Mouse (Mus musculus): Measurements from ENCODE around the gene Prx. TPM values are rescaled to one million over a fixed set of nuclear protein-coding genes. Genes with fewer than 3 reads are reported as not detected.
"Not testable (repeated sequence)": the region's sequence is repeated elsewhere in the genome, so short reads cannot be mapped to it uniquely, and the experiment has no call there.

Gene Prx
- total RNA-seq, 2 experiments from 2014 or later, result 0.23 to 0.33 TPM

GRCm38 (mm10) chr7:27481627-27481969 is 17.5 kb upstream of the Prx start:
- DNase-seq (ENCODE audit: low spot score in 2 of 2), result peak; percentile 59 to 68

- DNase-seq (ENCODE audit: low spot score in 2 of 2), result no peak
These were observed 15.3 kb upstream of the Prx start for GRCm38 (mm10) chr7:27483860-27484259.

- no peak for DNase-seq (ENCODE audit: low spot score in 2 of 2)
These were observed 12.9 kb upstream of the Prx start for GRCm38 (mm10) chr7:27486102-27486769.

- peak; percentile 99 to 100 for DNase-seq (ENCODE audit: low spot score in 2 of 2)
These were observed 12.1 kb upstream of the Prx start, which contains the start of gene Sertad1 for GRCm38 (mm10) chr7:27486770-27487697. Gene Sertad1 (plus strand): TSS chr7:27486910.

- DNase-seq (ENCODE audit: low spot score in 2 of 2), result peak; percentile 69 to 77
These were observed 11.3 kb upstream of the Prx start for GRCm38 (mm10) chr7:27487740-27488268.

GRCm38 (mm10) chr7:27489270-27489869 is 9.8 kb upstream of the Prx start:
- DNase-seq (ENCODE audit: low spot score in 2 of 2), result no peak

GRCm38 (mm10) chr7:27490227-27490542 is 8.9 kb upstream of the Prx start:
- no peak for DNase-seq (ENCODE audit: low spot score in 2 of 2)

GRCm38 (mm10) chr7:27490543-27491329 is 8.4 kb upstream of the Prx start:
- peak; percentile 79 to 83 for DNase-seq (ENCODE audit: low spot score in 2 of 2)

- no peak for DNase-seq (ENCODE audit: low spot score in 2 of 2)
These were observed 7.3 kb upstream of the Prx start for GRCm38 (mm10) chr7:27491856-27492255.

GRCm38 (mm10) chr7:27493022-27493421 is 6.1 kb upstream of the Prx start:
- DNase-seq (ENCODE audit: low spot score in 2 of 2), result no peak

GRCm38 (mm10) chr7:27493450-27493849 is 5.7 kb upstream of the Prx start:
- DNase-seq (ENCODE audit: low spot score in 2 of 2), result no peak

GRCm38 (mm10) chr7:27494659-27495367 is 4.3 kb upstream of the Prx start:
- not testable (repeated sequence) for DNase-seq (ENCODE audit: low spot score in 2 of 2)

GRCm38 (mm10) chr7:27501620-27502019 is 2.5 kb downstream of the Prx start:
- DNase-seq (ENCODE audit: low spot score in 2 of 2), result no peak

GRCm38 (mm10) chr7:27506765-27507370 is 7.7 kb downstream of the Prx start:
- no peak for DNase-seq (ENCODE audit: low spot score in 2 of 2)

GRCm38 (mm10) chr7:27507711-27508647 is 8.9 kb downstream of the Prx start:
- DNase-seq (ENCODE audit: low spot score in 2 of 2), result peak; percentile 88 to 90

GRCm38 (mm10) chr7:27508648-27509005 is 9.5 kb downstream of the Prx start:
- DNase-seq (ENCODE audit: low spot score in 2 of 2), result no peak

- no peak for DNase-seq (ENCODE audit: low spot score in 2 of 2)
These were observed 11.7 kb downstream of the Prx start for GRCm38 (mm10) chr7:27510809-27511208.

GRCm38 (mm10) chr7:27514961-27515360 is 15.8 kb downstream of the Prx start:
- no peak for DNase-seq (ENCODE audit: low spot score in 2 of 2)

GRCm38 (mm10) chr7:27518314-27518713 is 19.2 kb downstream of the Prx start:
- DNase-seq (ENCODE audit: low spot score in 2 of 2), result no peak

Data from left cerebral cortex, adult 18-20 months (tissue).